Mouse (Mus musculus) bone marrow, adult 2 months (tissue): ENCODE results near the gene Rplp0. TPM values are rescaled to one million over a fixed set of nuclear protein-coding genes. Genes with fewer than 3 reads are reported as not detected.

Experiments used
- H3K27ac ChIP-seq: fragments of 200-500 bp; 2 replicates; pipeline ENCODE4 v1.5.1; 2012; ENCODE audit warnings: low read depth, mild to moderate bottlenecking, control low read depth, inconsistent platforms, low read length; ENCODE audit not compliant: control insufficient read depth, poor library complexity, insufficient read depth
- H3K4me1 ChIP-seq: fragments of 200-500 bp; 2 replicates; pipeline ENCODE4 v1.6.1; 2011; ENCODE audit warnings: low read length; ENCODE audit not compliant: control insufficient read depth, insufficient read depth
- H3K4me3 ChIP-seq: fragments of 200-500 bp; replicated peaks from 2 replicates; pipeline ENCODE3; 2011; ENCODE audit warnings: mild to moderate bottlenecking, low read depth, low read length, control low read depth; ENCODE audit not compliant: control insufficient read depth
- CTCF ChIP-seq: fragments of 200-500 bp; IDR thresholded peaks from 2 replicates; pipeline ENCODE4 v1.5.1; 2011; ENCODE audit warnings: low read length, control low read depth; ENCODE audit not compliant: control insufficient read depth, insufficient read depth
- POLR2A ChIP-seq: fragments of 200-500 bp; IDR thresholded peaks from 2 replicates; pipeline ENCODE4 v1.6.1; 2011; ENCODE audit warnings: low read depth, mild to moderate bottlenecking, control low read depth, low read length, borderline replicate concordance; ENCODE audit not compliant: control insufficient read depth
- WGBS: fragments of 180-500 bp; shearing (Covaris S2); methylation state at CpG from one replicate; pipeline ENCODE4 v1.1.7; 2018; 5-methylcytosine and 5-hydroxymethylcytosine counted together
- polyA plus RNA-seq: library from polyadenylated mRNA; stranded (reverse); fragments of >200 nt; gene quantifications from 2 replicates; pipeline ENCODE4 v1.2.4, GENCODE M21; 2011; ENCODE audit warnings: low replicate concordance; ENCODE audit not compliant: missing spikeins, insufficient read depth, insufficient read length

Gene Rplp0
- polyA plus RNA-seq, 1 experiment, result 1,167 TPM

- WGBS, result 49% methylated on average over 18 of the region's 18 CpGs
- H3K27ac ChIP-seq, result peak overlapping the region; percentile 33; the same call in 1 of the 2 replicates
- peaks cover 23% of the 10 kb centered on the region for H3K4me1 ChIP-seq
- no peak for TF ChIP-seq POLR2A
- TF ChIP-seq CTCF, result no peak
- no peak overlapping the region for H3K4me3 ChIP-seq
Observed at GRCm38 (mm10) chr5:115531671-115532270, 27.5 kb upstream of the Rplp0 start.

- H3K4me1 ChIP-seq, result peaks cover 19% of the 10 kb centered on the region
- 32% methylated on average over 16 of the region's 16 CpGs for WGBS
- H3K4me3 ChIP-seq, result peak overlapping the region; percentile 64
- TF ChIP-seq POLR2A (no peak), CTCF (no peak)
- H3K27ac ChIP-seq, result peak overlapping the region; percentile 80
Observed at GRCm38 (mm10) chr5:115534290-115534731, 25.0 kb upstream of the Rplp0 start.

- H3K4me3 ChIP-seq, result peak overlapping the region; percentile 64
- peaks cover 17% of the 10 kb centered on the region for H3K4me1 ChIP-seq
- TF ChIP-seq POLR2A (no peak), CTCF (no peak)
- peak overlapping the region; percentile 80 for H3K27ac ChIP-seq
- WGBS, result 4% methylated on average over 8 of the region's 8 CpGs
Observed at GRCm38 (mm10) chr5:115534856-115535255, 24.4 kb upstream of the Rplp0 start.

GRCm38 (mm10) chr5:115535635-115536034, 23.6 kb upstream of the Rplp0 start:
- TF ChIP-seq CTCF (no peak), POLR2A (no peak)
- Histone ChIP-seq H3K4me3 (peak overlapping the region; percentile 55), H3K4me1 (peaks cover 14% of the 10 kb centered on the region), H3K27ac (peak overlapping the region; percentile 80)
- 3% methylated on average over 7 of the region's 7 CpGs for WGBS

GRCm38 (mm10) chr5:115538017-115538692, 21.1 kb upstream of the Rplp0 start:
- peaks cover 9% of the 10 kb centered on the region for H3K4me1 ChIP-seq
- peak overlapping the region; percentile 35 for H3K27ac ChIP-seq
- WGBS, result 42% methylated on average over 13 of the region's 13 CpGs
- TF ChIP-seq POLR2A (no peak), CTCF (no peak)
- H3K4me3 ChIP-seq, result no peak overlapping the region

- Histone ChIP-seq H3K4me1 (peaks cover 6% of the 10 kb centered on the region), H3K4me3 (no peak overlapping the region), H3K27ac (peak overlapping the region; percentile 35)
- TF ChIP-seq CTCF, result peak; percentile 97
- no peak for TF ChIP-seq POLR2A
- under 1% methylated on average over 12 of the region's 12 CpGs for WGBS
Observed at GRCm38 (mm10) chr5:115538693-115539043, 20.6 kb upstream of the Rplp0 start.

- WGBS, result 4% methylated on average over 19 of the region's 19 CpGs
- TF ChIP-seq POLR2A, result peak; percentile 55; the same call in 1 of the 2 replicates
- no peak for TF ChIP-seq CTCF
- H3K4me3 ChIP-seq, result peak overlapping the region; percentile 66
- peak overlapping the region; percentile 88 for H3K27ac ChIP-seq
- peaks cover 2% of the 10 kb centered on the region for H3K4me1 ChIP-seq
Observed at GRCm38 (mm10) chr5:115542635-115543384, 16.5 kb upstream of the Rplp0 start.
